Mouse (Mus musculus): ENCODE data around the gene Tex11. TPM values are rescaled to one million over a fixed set of nuclear protein-coding genes. Genes with fewer than 3 reads are reported as not detected.

Tex11 gene
- not detected in 2 replicates for polyA plus RNA-seq (2012; rRNA removed)

DNA sequence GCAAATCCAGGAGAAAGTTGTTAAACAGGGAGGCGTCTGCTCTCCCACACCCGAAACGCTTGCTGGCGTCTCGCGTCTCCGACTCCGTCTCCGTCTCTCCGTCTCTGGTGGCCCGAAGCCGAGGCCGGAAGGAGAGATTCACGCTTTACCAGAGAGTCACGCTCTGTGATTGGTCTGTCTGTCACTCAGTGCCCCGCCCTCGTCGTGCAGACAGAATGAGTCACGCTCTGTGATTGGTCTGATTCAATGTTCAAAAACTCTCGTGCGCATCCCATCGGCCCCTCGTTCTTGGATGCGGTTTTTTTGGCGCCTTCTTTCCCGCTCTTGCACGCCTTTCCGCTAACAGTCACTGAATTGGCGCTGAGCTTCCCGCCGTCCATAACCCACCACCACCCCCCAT, at the start of gene Tex11:
Tex11 (minus strand) TSS at position 127 of the 400 bp plus-strand sequence.

DNA sequence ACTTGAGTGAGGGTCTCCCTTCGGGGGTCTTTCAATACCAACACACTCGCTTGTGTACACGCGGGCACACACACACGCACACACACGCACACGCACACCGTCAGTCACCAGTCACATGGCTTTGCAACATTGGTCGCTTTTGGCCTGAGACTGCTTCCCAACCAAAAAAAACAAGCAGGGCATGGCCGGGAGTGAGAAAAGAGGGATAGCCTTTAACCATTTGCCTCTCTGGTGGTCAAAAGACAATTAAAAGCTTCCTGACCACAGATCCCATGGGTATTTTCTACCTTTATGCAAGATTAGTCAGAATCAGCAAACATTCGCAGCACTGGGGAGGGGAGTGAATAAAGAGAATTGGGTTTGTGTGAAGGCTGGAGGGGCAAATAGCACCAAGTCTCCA, 26.5 kb upstream of the Tex11 start, which contains the start of gene Slc7a3:
Slc7a3 (minus strand) TSS at position 101 of the 400 bp plus-strand sequence.

Other genes starting within 250 kb of the Tex11 start
- gene Slc7a3, start 26.4 kb upstream of the Tex11 start, polyA plus RNA-seq (2012; rRNA removed): 3.9 and 5.6 TPM in 2 replicates
- gene Snx12, start 162.9 kb upstream of the Tex11 start, polyA plus RNA-seq (2012; rRNA removed): 10.1 and 11.9 TPM in 2 replicates
- gene Foxo4, start 194.9 kb upstream of the Tex11 start, polyA plus RNA-seq (2012; rRNA removed): 47.3 and 51.5 TPM in 2 replicates
- not detected in 2 replicates for gene Gm614, start 204.3 kb upstream of the Tex11 start, polyA plus RNA-seq (2012; rRNA removed)
- gene Il2rg, start 208.6 kb upstream of the Tex11 start, polyA plus RNA-seq (2012; rRNA removed): 5.0 and 6.7 TPM in 2 replicates
- gene Gm20489, start 209.4 kb upstream of the Tex11 start, polyA plus RNA-seq (2012; rRNA removed): not detected in 2 replicates
- 105 and 201 TPM in 2 replicates for gene Med12, start 214.4 kb upstream of the Tex11 start, polyA plus RNA-seq (2012; rRNA removed)
- gene Nlgn3, start 239.5 kb upstream of the Tex11 start, polyA plus RNA-seq (2012; rRNA removed): 0.42 and 0.56 TPM in 2 replicates

Data from ovary, adult 2 months (tissue).